Mouse (Mus musculus) ES-Bruce4 (cell line): ENCODE measurements at regions not wholly inside any gene's neighbourhood (a gene's known extent, or its start where the extent isn't known, plus 50 kb on each side); places are given as distances from the start of the nearest gene placed in this dataset.

Source experiments
- CTCF ChIP-seq: IDR thresholded peaks from one replicate; pipeline ENCODE4 v1.8.1; 2011; ENCODE audit warnings: low read depth, low read length
- POLR2A ChIP-seq: IDR thresholded peaks from one replicate; pipeline ENCODE4 v1.8.1; 2011; ENCODE audit warnings: low read length; ENCODE audit not compliant: insufficient read depth

GRCm38 (mm10) chr11:24341650-24342049, 263.8 kb downstream of the Bcl11a start:
- TF ChIP-seq CTCF (no peak), POLR2A (no peak)
